Mouse (Mus musculus) kidney, adult 9 months (tissue): Measurements from ENCODE around the gene Ptchd4.
A peak's percentile ranks its signal among the peaks of the same experiment; 100 is the strongest.

Source experiments
- DNase-seq: peaks from one replicate; pipeline ENCODE4 v3.0.0; 2022

Ptchd4 gene

DNA sequence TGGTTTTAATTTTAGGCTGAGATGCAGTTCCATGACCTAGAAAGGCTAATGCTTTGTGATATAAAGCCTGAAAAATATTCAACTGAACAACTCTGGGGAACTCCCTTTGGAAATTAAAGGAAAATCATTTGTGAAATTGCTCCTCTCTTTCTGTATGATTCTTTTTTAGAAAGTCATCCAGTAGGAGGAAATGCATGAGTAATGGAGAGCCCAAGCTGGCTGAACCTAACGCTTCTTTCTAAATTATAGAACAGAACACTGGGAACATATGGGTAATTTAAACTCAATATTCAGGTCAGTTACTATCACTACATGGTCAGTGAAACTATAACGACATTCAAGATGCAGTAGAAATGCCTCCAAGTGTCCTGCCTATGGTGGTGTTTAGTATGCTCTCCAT, 114.6 kb downstream of the Ptchd4 start:
- no peak for DNase-seq

DNA sequence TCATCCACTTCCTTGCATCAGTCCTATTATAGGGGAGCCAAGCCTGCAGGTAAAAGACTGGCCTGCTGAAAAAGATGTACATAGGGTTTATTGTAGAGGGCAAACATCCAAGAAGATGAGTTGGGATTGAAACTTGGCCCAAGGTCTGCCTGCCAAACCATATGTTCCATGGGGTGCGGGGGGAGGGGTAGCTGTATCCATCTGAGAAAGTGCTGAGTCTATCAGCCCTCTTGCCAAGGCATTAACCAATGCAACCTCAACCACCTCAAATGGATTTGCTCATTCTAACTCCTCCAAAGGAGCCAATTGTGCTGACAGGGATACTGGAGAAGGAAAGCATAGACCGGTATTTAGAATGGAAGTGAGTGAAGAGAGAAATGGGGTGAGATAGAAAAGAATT, 136.5 kb downstream of the Ptchd4 start:
- no peak for DNase-seq

DNA sequence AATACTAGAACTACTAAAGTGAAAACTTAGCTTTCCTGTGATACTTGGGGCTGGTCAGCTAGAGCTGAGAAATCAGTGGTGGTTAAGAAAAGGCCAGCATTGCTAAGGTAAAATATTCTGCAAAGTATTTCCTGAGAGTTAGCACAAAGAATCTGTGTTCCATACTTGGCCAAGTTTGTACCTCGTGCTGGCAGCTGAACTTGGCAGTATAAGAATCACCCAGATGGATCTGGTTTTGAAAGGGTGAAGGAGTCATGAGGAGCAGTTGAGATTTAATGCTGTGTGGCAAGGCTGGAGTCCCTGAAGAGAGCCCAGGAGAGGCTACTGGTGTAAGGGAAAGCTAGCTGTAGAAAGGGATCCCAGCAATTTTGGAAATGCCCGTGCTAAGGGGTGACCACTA, 140.7 kb downstream of the Ptchd4 start:
- peak; percentile 17 for DNase-seq

DNA sequence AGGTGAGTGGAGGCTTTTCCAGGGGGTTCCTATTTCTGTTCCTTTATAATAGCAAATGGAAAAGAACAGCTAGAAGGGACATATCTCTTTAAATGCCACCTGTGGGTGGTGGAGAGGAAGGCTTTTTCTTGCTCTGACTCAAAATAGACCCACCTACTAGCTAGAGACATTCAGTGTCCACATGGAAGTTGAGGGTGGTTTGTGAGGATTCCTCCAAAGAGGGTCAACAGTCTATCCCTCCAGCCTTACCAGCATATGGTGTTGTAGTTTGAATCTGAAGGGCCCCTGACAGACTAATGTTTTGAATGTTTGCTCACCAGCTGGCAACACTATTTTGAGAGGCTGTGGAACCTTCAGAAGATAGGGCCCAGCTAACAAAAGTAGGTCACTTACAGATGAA, 147.0 kb downstream of the Ptchd4 start:
- no peak for DNase-seq

DNA sequence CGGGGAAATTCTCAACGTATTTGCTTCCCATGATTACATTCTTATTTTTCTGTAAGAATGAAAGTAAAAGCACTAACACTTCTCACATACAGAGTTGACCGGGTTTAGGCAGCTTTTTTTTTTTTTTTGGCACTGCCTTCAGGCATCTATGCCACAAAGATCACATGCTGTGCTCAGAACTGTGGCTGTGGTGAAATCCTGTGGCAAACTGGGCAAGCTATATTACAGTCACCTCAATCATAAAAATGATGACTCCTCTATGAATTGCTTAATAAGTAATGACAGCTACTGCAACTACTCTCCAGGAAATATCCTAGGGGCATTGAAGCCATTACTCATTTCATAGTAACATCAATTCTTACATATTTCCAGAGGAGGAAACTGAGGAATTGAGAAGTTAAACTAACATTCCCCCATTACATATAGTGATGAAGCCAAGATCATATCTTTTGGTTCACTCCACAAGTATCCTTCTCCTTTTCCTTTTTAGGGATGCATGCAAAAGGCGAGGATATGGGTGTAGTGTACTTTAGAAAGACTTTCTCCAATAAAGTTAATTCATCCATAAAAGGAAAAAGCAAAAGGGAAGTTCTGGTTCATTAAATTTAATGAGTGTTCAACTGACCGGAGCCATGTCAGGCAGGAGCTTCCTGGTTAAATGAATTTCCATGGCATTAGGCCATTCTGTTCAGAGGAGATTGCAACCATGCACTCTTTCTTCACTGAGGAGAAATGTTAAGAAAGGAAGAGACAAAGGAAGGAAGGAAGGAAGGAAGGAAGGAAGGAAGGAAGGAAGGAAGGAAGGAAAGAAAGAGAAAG, 164.6 kb downstream of the Ptchd4 start:
- peak; percentile 19 for DNase-seq

DNA sequence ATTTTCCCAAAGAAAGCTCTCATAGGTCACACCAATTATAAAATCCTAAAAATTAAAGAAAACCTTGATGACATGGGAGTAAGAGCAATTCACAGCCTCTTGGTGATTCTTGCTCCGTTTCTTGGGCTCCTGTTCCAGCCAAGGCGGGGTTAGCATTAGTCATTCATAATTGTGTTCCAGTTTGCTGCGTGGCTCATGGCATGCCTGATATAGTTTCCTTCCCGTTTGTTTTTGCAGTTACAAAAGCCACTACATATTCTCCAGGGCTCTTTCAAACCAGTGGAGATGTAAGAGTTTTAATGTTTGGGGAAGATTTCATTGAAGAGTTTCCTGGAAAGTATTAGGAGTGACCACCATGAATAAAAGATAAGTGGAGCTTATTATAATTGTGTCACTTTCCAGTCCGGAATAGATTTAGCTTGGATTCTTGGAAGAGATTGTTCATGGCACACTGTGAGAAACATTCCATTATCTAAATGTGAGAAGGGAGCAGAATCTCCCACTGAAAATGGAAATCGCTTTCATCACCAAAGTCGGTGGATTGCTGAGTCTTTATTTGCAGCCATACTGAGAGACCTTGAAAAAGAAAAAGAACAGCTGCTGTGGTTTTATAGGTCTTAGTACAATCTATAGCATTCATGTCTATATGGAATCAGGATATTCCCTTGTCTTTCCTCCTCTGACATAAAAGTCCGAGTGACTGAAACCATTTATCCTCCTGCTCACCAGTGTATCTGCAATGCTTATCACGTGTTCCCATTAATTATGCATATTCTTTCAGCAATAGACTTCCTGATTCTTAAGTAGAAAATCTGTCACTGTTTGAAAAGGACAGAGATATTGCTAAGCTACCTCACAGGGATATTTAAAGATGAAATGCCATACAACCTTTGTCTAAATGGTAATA, 193.9 kb downstream of the Ptchd4 start:
- DNase-seq: no peak

DNA sequence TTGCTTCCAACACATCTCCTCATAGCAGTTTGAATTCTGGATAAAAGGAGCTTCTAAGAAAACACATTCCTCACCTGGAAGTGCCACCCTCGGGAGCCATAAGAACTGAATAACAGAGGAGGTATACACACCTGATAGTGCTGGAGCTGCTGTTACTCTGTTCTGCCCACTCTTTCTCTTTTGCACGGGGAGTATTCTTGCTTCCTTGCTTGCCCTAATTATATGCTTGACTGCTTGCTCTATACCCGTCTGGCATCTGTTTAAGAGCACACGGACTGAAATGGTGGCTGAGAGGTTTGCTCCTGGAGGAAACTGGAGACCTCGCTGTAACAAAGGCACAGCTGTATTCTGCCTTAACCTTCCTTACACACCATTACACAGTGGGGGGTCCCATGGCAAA, 214.4 kb downstream of the Ptchd4 start:
- DNase-seq: no peak

DNA sequence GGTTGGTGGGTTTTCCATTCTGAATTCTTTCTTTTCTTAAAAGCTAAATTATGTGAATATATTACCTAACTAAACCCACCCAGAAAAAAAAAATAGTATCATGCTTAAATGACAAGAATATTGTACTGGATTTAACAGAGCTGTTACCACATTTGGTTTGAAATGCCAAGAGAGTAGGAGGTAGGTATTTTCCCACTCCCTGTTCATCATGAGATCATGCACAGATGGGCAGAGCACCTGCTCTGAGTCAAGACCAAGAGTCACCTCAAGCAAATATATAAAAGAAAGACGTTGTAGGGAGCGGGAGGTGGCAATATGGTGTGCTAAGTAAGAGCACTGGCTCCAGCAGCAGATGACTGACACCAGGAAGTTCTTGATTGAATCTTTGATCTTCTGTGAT, 233.8 kb downstream of the Ptchd4 start:
- DNase-seq: no peak
